Mouse (Mus musculus): ENCODE data around the gene Olfr432.

GRCm38 (mm10) chr1:174038480-174038879, 10.5 kb upstream of the Olfr432 start:
- TF ChIP-seq GATA1 (IDR thresholded peaks at IDR 0.05; ENCODE audit: borderline replicate concordance, low read length) (no peak), FLI1 (IDR thresholded peaks at IDR 0.05; ENCODE audit: low read length) (no peak)
